Mouse (Mus musculus) embryonic facial prominence, embryonic 14.5 days (tissue): ENCODE results near the gene Atp8a1. TPM values are rescaled to one million over a fixed set of nuclear protein-coding genes. Genes with fewer than 3 reads are reported as not detected.

ENCODE experiments used
- ATAC-seq: fragments of 200-750 bp; cut with Nextera tagmentation; 2 replicates; pipeline ENCODE4 v1.8.0; 2017; ENCODE audit warnings: low read depth, moderate number of reproducible peaks, moderate TSS enrichment
- DNase-seq: peaks from one replicate; pipeline ENCODE4 v3.0.0-alpha.2; 2015; ENCODE audit warnings: low spot score
- H3K27ac ChIP-seq: fragments of 300-500 bp; sonication (generic); replicated peaks from 2 replicates; pipeline ENCODE4 v1.5.1; 2014; ENCODE audit warnings: low read depth, mild to moderate bottlenecking, low read length, moderate library complexity
- H3K27me3 ChIP-seq: fragments of 300-500 bp; sonication (generic); replicated peaks from 2 replicates; pipeline ENCODE4 v1.6.1; 2014; ENCODE audit warnings: low read length; ENCODE audit not compliant: control insufficient read depth, insufficient read depth
- H3K36me3 ChIP-seq: fragments of 300-500 bp; sonication (generic); 2 replicates; pipeline ENCODE4 v1.6.1; 2014; ENCODE audit warnings: low read length, mixed read lengths; ENCODE audit not compliant: control insufficient read depth, insufficient read depth
- H3K4me1 ChIP-seq: fragments of 300-500 bp; sonication (generic); 2 replicates; pipeline ENCODE4 v1.6.1; 2014; ENCODE audit warnings: antibody characterized with exemption, low read length; ENCODE audit not compliant: control insufficient read depth, insufficient read depth
- H3K4me2 ChIP-seq: fragments of 300-500 bp; sonication (generic); 2 replicates; pipeline ENCODE4 v1.6.1; 2014; ENCODE audit warnings: low read depth, mild to moderate bottlenecking, low read length, moderate library complexity, mixed read lengths
- H3K4me3 ChIP-seq: fragments of 300-500 bp; sonication (generic); 2 replicates; pipeline ENCODE4 v1.5.1; 2014; ENCODE audit warnings: low read depth, mild to moderate bottlenecking, low read length
- H3K9ac ChIP-seq: fragments of 300-500 bp; sonication (generic); 2 replicates; pipeline ENCODE4 v1.6.1; 2014; ENCODE audit warnings: low read depth, mild to moderate bottlenecking, low read length, moderate library complexity, mixed read lengths
- H3K9me3 ChIP-seq: fragments of 300-500 bp; sonication (generic); 2 replicates; pipeline ENCODE4 v1.6.1; 2016; ENCODE audit warnings: low read length; ENCODE audit not compliant: control insufficient read depth
- WGBS: fragments of 180-500 bp; shearing (Covaris S2); extraction: QIAGEN DNeasy Blood & Tissue Kit; methylation state at CpG from one replicate; pipeline ENCODE4 v1.1.7; 2014; 5-methylcytosine and 5-hydroxymethylcytosine counted together
- microRNA-seq: library from miRNA; unstranded; fragments of <30 nt; microRNA quantifications from one replicate; pipeline ENCODE4, GENCODE M21; 2016; ENCODE audit warnings: borderline number of aligned reads
- polyA plus RNA-seq: library from polyadenylated mRNA; unstranded; fragments of >200 nt; fragmentation: Nextera tagmentation; extraction: Ambion mirVana; gene quantifications from 2 replicates; pipeline ENCODE4 v1.2.1, GENCODE M21; 2014

Atp8a1 gene
- polyA plus RNA-seq, 1 experiment from 2014 or later, result 14.2 TPM

- Histone ChIP-seq H3K27me3 (no peaks in the 10 kb centered on the region), H3K27ac (no peak overlapping the region), H3K4me2 (no peak overlapping the region), H3K36me3 (no peaks in the 10 kb centered on the region), H3K4me1 (no peaks in the 10 kb centered on the region), H3K9me3 (no peaks in the 10 kb centered on the region), H3K9ac (no peak overlapping the region), H3K4me3 (no peak overlapping the region)
- DNase-seq, result no peak
- ATAC-seq, result no peak
- WGBS, result 84% methylated on average over 9 of the region's 9 CpGs
These were observed 273.2 kb downstream of the Atp8a1 start for GRCm38 (mm10) chr5:67574039-67574438.

GRCm38 (mm10) chr5:67572552-67573155, 274.6 kb downstream of the Atp8a1 start:
- no peak overlapping the region for H3K9ac ChIP-seq
- no peaks in the 10 kb centered on the region for H3K36me3 ChIP-seq
- no peak overlapping the region for H3K4me3 ChIP-seq
- H3K9me3 ChIP-seq, result no peaks in the 10 kb centered on the region
- 67% methylated on average over 6 of the region's 6 CpGs for WGBS
- H3K4me1 ChIP-seq, result no peaks in the 10 kb centered on the region
- H3K4me2 ChIP-seq, result no peak overlapping the region
- H3K27me3 ChIP-seq, result no peaks in the 10 kb centered on the region
- DNase-seq (no peak), ATAC-seq (no peak)
- no peak overlapping the region for H3K27ac ChIP-seq

Small RNAs within 50 kb of the gene (microRNA-seq; reads per million reads assigned to microRNA genes)
- not detected for gene Gm23617

Other genes starting within 250 kb of the Atp8a1 start
- 9.4 and 10.6 TPM in 2 replicates for gene Shisa3, start 239.6 kb downstream of the Atp8a1 start, polyA plus RNA-seq
- not detected in 2 replicates for gene Gm5108, start 94.2 kb upstream of the Atp8a1 start, polyA plus RNA-seq
- gene Gm21905, start 99.0 kb upstream of the Atp8a1 start, polyA plus RNA-seq, result not detected in 2 replicates
- 0.15 TPM in 1 of 2 replicates, not detected in the other for gene Grxcr1, start 184.4 kb upstream of the Atp8a1 start, polyA plus RNA-seq